Mouse (Mus musculus) activated CD4-positive, CD25-positive, alpha-beta regulatory T cell, adult 4 months (primary cell): ENCODE results near the gene Fut8. TPM values are rescaled to one million over a fixed set of nuclear protein-coding genes. Genes with fewer than 3 reads are reported as not detected.
"Not testable (repeated sequence)": the region's sequence is repeated elsewhere in the genome, so short reads cannot be mapped to it uniquely, and the experiment has no call there.

Source experiments
- ATAC-seq: one replicate; pipeline ENCODE4 v1.8.0; 2017
- polyA plus RNA-seq, 2 experiments: library from polyadenylated mRNA; unstranded; fragments of 100-300 nt; shearing (Covaris generic); gene quantifications; one replicate each; pipeline ENCODE4 v1.2.1; 2017

Fut8 gene
- polyA plus RNA-seq, 2 experiments from 2014 or later = 16.1 to 17.9 TPM

DNA sequence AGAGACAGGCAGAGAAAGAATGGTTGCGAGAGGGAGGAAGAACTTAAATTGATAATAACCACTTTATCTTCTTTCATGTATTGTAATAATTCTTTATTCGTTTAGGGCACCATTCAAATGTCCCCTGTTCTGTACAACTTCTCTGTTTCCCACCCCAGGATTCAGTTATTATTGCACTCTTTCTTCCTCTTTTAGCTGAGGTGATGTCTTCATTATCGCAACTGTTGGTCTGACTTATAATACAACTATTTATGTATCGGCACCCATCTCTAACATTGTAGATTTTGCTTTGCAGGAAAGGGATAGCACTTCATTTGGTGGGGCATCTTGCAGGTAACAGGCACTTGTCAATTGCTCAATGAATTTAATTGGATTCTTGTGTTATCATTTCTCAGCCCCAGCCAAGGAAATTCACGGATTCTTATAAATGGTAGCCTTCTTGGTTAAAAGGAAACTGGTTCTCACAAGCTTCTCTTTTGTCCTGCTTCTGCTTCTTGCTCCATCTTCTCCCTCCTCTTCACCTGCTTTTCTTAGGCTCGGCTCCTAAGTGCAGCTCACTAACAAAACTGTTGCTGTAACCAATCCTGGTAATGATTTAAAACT is 15.6 kb upstream of the Fut8 start:
- ATAC-seq = no peak

GRCm38 (mm10) chr12:77223595-77223994 is 14.3 kb upstream of the Fut8 start:
- no peak for ATAC-seq

DNA sequence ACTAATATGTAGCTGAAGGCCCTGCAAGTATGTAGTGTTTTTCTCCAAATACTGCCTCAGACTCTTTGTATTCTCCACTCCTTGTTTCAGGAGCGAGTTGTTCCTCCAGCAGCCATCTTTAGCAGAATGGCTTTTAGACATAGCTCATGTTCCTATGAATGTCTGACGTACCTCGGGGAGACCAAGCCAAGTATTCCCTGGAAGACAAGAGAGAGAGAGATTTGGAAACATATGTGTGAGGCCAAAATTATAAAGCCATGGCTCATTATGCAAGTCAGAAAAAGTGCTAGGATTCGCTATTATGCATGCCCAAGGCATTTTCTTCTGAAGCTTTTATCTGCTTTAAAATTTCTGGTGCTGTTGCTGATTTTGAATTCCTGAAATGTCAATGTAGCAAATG is 13.8 kb upstream of the Fut8 start:
- ATAC-seq = no peak

DNA sequence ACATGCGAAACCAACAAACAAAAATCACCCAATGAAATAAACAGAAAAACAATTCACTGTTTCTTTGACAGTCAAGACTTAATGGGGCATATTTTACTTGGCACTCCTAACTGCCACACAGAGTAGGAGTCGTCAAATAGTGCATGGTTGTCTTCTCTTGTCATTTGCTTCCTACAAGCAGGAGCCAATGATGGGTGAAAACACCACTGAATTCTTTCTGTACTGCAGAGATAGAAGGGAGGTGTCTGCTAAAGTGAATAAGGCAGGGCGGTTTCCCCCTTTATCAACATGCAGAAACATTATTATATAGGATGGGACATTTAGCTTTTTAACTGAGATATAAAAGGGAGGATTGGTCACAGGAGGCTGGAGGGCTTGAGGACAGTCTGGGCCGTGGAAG is 13.0 kb upstream of the Fut8 start:
- ATAC-seq = no peak

DNA sequence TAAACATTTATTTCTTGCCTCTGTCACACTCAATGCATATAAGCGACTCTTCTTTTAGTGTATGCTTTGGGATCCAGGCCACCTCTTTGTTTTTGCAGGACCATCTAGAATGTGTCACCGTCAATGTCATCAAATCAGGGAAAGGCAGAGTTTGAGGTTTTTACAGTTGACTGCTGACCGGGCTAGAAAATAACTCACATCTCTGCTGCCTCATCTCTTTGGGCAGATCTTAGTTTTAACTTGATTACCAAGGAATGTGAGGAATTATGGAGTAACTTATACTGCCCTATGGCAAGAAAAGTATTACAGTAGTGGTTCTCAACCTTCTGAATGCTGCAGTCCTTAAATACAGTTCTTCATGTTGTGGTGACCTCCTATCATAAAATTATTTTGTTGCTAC is 12.2 kb upstream of the Fut8 start:
- ATAC-seq = no peak

- no peak for ATAC-seq
Measured at GRCm38 (mm10) chr12:77235958-77236357, 2.0 kb upstream of the Fut8 start.

GRCm38 (mm10) chr12:77238531-77239389 is 835 bp downstream of the Fut8 start:
- peak; percentile 68 for ATAC-seq

DNA sequence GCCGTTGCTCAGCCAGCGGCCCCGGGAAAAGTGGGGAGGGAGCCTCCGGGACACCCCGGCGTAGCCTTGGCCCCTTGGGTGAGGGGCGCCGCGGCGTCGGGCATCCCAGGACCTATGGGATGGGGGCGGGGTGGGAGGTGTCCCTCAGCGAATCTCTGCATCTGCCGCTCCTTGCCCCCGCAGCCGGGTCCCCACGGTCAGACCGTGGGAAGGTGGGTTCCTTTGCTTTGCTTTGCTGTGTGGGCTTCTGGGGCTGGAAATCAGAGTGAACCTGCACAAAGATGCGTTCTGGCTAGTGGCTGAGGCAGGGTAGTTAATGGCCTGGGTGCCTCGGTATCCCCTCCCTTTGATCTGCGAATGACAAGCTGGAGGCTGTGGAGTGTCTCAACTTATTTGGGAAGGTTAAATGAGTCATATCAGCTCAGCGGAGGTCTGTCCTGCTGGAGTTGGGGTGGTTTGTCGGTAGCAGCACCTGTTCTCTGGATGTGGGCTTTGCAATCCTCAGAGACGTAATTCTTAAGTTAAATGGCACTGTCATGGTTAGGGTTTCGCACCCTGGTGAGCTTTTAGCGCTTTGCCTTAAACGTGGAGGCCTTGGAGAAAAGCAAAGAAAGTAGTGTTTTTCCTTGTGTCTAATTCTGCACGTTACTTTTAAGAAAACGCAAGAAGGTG is 1.6 kb downstream of the Fut8 start:
- no peak for ATAC-seq

GRCm38 (mm10) chr12:77240372-77240771 is 2.4 kb downstream of the Fut8 start:
- ATAC-seq = no peak

GRCm38 (mm10) chr12:77240839-77241238 is 2.9 kb downstream of the Fut8 start:
- ATAC-seq = no peak

DNA sequence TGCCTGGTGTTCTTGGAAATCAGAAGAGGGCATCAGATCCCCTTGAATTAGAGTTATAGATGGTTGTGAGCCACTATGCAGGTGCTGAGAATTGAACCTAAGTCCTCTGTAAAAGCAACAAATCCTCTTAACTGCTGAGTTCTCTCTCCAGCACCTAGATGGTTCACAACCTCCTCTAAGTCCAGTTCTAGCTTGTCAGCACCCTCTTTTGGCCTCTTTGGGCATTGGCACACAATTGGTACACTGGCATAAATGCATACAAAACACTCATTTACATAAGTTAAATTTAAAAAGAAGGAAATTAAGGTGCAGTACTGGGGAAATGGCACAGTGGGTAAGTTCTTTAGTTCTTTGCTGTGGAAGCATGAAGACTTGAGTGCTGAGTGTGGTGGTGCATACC is 24.7 kb downstream of the Fut8 start:
- ATAC-seq = no peak

DNA sequence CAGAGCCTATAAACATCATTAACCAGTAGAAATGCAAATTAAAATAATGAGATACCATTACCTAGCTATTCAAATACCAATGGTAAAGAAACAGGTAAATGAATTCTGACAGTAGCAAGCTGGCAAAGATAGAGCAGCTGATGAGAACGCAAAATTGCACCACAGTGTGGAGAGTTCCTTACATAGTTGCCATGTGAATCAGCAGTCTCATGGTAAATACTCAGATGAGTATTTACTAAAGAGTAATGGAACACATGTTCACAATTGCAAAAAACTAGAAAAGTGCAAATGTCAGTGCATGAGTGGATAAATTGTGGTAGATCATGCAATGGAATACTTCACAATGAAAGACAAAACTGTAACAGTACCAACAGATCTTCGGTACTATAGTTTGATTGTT is 25.9 kb downstream of the Fut8 start:
- no peak for ATAC-seq

DNA sequence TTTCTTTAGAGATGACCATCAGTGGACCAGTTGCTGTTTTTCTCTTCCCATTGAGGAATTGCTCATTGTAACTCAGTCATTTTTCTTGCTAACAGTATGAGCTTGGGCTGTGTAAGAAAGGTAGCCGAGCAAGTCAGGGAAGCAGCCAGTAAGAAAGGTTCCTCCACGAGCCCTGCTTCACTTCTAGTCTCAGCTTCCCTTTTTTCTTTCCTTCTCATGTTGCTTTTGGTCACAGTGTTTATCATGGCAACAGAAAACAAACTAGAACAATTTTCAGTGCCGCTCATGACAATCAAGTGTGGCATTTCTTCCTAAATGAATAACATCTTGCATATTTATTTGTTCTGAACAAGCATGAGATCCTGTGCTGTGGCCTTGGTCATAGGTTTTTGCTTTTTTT is 32.8 kb downstream of the Fut8 start:
- no peak for ATAC-seq

DNA sequence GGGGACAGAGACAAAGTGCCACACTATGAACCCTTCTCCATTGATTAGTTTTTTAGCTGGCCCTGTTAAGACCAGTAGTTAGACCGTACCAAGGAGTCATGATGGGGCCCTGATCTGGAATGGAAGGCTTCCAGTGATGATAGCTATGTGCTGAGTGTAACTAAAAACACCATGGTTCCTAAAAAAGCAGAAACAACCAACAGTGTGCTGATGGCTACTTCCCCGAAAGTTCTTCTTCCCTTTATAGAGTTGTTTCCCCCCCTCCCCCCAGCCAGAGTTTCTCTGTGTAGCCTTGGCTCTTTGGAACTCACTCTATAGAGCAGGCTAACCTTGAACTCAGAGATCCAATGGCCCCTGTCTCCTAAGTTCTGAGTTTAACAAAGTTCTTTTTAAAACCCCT is 50.6 kb downstream of the Fut8 start:
- ATAC-seq = no peak

DNA sequence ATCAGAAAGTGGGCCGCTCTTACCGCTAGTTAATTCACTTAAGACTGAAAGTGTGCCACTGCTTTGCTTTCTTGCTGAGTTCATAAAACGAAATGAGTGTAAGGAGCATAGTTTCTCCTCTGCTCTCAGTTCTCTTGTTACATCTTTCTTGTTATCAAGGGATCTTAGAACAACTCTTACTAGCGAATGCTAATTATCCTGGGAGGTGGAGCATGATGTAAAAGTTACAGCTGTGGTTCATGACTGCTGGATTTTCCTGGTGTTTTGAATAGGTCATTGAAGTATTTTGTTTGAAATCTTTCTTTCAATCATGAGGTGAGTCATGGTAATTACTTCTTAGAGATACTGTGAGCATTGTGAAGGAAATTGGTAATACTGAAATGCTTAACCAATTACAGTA is 53.1 kb downstream of the Fut8 start:
- ATAC-seq = no peak

GRCm38 (mm10) chr12:77291864-77292263 is 53.9 kb downstream of the Fut8 start:
- not testable (repeated sequence) for ATAC-seq

DNA sequence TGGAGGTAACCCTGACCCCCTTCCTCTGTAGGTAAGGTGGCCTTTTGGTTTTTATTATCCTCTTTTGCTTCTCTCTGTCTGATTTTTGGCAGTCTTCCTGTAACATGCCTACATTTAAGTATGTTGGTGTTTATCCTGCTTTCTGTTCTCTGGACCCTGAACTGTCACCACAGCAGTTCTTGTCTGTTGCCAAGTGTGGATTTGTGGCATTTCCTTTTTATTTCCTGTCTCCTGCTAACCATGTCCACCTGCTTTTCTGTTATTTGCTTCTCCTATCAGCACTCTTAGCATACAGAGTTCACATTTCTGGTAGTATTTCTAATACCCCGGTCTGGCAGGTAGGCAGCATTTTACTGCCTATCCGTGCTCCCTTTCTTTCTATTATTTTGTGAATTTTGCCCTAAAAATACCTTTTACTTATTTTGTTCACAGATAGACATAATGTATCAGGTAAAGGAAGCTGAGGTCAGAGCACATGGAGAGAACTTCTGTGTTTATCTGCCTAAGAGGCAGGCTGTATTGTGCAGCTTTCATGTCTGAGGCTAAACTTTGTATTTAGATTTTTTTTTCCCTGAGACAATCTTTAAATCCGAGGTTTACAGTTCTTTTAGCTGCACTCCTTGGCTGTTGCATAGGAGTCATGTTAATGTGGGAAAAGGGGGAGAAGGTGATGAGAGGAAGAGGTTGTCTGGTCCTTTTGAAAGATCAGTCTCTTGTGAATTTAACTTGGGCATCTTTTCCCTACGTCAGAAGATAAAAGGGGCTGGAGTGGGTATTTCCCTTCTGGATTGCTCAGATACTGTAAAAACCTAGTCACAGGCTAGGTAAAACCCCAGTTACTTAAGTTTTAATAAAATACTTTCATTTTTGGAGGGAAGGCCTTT is 54.7 kb downstream of the Fut8 start:
- ATAC-seq = peak; percentile 63

- ATAC-seq = no peak
Measured at GRCm38 (mm10) chr12:77296119-77296518, 58.2 kb downstream of the Fut8 start.

DNA sequence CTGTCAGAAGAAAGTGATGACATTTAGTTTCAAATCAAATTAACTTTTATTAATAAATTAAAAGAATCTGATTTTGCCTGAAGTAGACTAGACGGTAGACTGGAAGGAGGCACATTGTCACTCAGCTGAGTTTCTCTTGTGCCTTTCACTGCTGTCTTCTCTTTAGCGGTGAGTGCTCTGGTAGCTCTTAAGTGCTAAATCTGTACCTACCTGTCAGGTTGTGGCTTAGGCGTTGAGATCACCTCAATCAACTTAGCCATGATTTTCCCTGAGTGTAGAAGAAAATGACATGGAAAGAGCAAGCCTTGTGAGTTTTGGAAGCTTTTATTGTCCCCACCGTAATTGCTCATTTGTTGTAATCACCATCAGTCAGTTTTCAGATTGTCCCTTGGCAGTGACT is 59.2 kb downstream of the Fut8 start:
- no peak for ATAC-seq

GRCm38 (mm10) chr12:77297858-77298257 is 59.9 kb downstream of the Fut8 start:
- no peak for ATAC-seq

DNA sequence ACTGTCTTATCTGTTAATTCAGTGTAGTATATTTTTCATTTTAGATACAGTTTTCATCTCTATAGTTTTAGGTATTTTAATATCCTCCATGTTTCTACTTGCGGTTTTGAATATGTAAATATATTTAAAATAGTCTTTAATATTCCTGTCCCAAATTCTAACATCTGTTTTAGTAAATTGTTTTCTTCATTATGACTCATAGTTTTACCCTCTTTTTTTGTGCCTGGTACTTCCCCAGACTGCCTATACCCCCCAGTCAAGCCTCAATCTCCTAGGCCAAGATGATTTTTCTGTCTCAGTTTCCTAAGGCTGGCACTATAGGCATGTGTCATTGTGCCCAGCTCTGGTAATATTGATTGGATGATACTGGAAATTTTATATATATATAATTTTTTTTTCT is 64.1 kb downstream of the Fut8 start:
- no peak for ATAC-seq

DNA sequence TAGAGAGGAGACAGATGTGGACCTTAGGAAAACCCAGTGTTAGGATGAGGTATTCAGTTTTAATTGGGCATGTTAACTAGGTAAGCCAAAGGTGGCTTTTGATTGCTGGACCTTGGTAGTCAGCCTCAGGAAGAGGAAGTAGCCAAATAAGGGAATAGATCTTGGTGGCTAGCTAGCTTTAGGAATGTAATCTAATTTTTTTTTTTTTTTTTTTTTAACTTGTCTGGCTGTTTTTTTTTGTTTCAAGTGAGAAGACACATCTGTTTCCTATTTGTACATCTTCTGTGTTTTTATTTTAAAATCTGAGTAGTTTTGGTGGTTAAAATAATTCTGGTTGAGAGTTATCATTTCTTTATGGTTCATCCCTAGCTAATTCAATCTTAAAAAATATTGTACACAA is 65.4 kb downstream of the Fut8 start:
- no peak for ATAC-seq

DNA sequence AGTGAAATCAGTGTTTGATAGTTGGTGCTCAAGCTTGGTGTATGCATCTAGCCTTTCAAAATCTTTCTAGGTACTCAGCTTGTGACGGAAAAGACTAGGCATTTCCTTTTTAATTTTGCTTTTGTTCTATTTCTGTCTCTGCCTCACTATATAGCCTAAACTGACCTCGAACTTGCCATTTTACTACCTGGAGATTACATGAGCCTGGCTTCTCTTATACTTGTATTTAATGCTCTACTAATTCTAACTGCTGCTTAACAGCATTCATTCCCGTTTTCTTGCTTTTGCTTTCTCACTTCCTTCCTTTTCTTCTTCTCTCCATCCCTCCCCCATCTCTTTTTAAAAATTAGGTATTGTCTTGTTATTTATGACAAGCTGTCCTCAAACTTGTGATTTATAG is 67.6 kb downstream of the Fut8 start:
- no peak for ATAC-seq
